Mouse (Mus musculus): ENCODE data around the gene Klhl11. TPM values are rescaled to one million over a fixed set of nuclear protein-coding genes. Genes with fewer than 3 reads are reported as not detected.

Klhl11 gene
- total and polyA plus RNA-seq, 3 experiments = 3.1 to 8.0 (median 7.2) TPM

- no peak for TF ChIP-seq CTCF (IDR thresholded peaks at IDR 0.05)
- no peak for TF ChIP-seq EP300 (IDR thresholded peaks at IDR 0.05; ENCODE audit: insufficient read depth, low read depth, low read length)
- no peak for TF ChIP-seq POLR2A (IDR thresholded peaks at IDR 0.05; ENCODE audit: insufficient read depth, low read depth, low read length)
- Histone ChIP-seq H3K9ac (ENCODE audit: low read depth, low read length) (no peak overlapping the region), H3K4me3 (no peak overlapping the region), H3K27me3 (ENCODE audit: control insufficient read depth, insufficient read depth, low read length) (no peaks in the 10 kb centered on the region), H3K79me2 (replicated peaks; ENCODE audit: control insufficient read depth, insufficient read depth, low read length) (no peaks in the 10 kb centered on the region), H3K36me3 (ENCODE audit: control insufficient read depth, insufficient read depth, low read length) (no peaks in the 10 kb centered on the region), H3K27ac (no peak overlapping the region), H3K4me1 (ENCODE audit: control insufficient read depth, insufficient read depth, low read length) (no peaks in the 10 kb centered on the region)
- 25% methylated on average over 6 of the region's 6 CpGs for WGBS
- DNase-seq = no peak
- intact Hi-C loops (cut with DNase I) = no loop called here
Observed at GRCm38 (mm10) chr11:100501321-100501720, 28.8 kb upstream of the Klhl11 start.

- Histone ChIP-seq H3K27me3 (ENCODE audit: control insufficient read depth, insufficient read depth, low read length) (no peaks in the 10 kb centered on the region), H3K79me2 (replicated peaks; ENCODE audit: control insufficient read depth, insufficient read depth, low read length) (no peaks in the 10 kb centered on the region), H3K4me1 (ENCODE audit: control insufficient read depth, insufficient read depth, low read length) (no peaks in the 10 kb centered on the region), H3K4me3 (no peak overlapping the region), H3K36me3 (ENCODE audit: control insufficient read depth, insufficient read depth, low read length) (no peaks in the 10 kb centered on the region), H3K27ac (no peak overlapping the region), H3K9ac (ENCODE audit: low read depth, low read length) (no peak overlapping the region)
- intact Hi-C loops (cut with DNase I) = no loop called here
- no peak for TF ChIP-seq POLR2A (IDR thresholded peaks at IDR 0.05; ENCODE audit: insufficient read depth, low read depth, low read length)
- no peak for TF ChIP-seq EP300 (IDR thresholded peaks at IDR 0.05; ENCODE audit: insufficient read depth, low read depth, low read length)
- no peak for TF ChIP-seq CTCF (IDR thresholded peaks at IDR 0.05)
- no peak for DNase-seq
- WGBS = 85% methylated on average over 7 of the region's 7 CpGs
Observed at GRCm38 (mm10) chr11:100500651-100501050, 28.1 kb upstream of the Klhl11 start.

GRCm38 (mm10) chr11:100500241-100500640 lies 27.7 kb upstream of the Klhl11 start:
- Histone ChIP-seq H3K4me1 (ENCODE audit: control insufficient read depth, insufficient read depth, low read length) (no peaks in the 10 kb centered on the region), H3K36me3 (ENCODE audit: control insufficient read depth, insufficient read depth, low read length) (no peaks in the 10 kb centered on the region), H3K27ac (no peak overlapping the region), H3K27me3 (ENCODE audit: control insufficient read depth, insufficient read depth, low read length) (no peaks in the 10 kb centered on the region), H3K4me3 (no peak overlapping the region), H3K79me2 (replicated peaks; ENCODE audit: control insufficient read depth, insufficient read depth, low read length) (no peaks in the 10 kb centered on the region), H3K9ac (ENCODE audit: low read depth, low read length) (no peak overlapping the region)
- intact Hi-C loops (cut with DNase I) = no loop called here
- no peak for DNase-seq
- TF ChIP-seq CTCF (IDR thresholded peaks at IDR 0.05) (no peak), POLR2A (IDR thresholded peaks at IDR 0.05; ENCODE audit: insufficient read depth, low read depth, low read length) (no peak), EP300 (IDR thresholded peaks at IDR 0.05; ENCODE audit: insufficient read depth, low read depth, low read length) (no peak)
- WGBS = 78% methylated on average over 3 of the region's 3 CpGs

- no peaks in the 10 kb centered on the region for H3K79me2 ChIP-seq (replicated peaks; ENCODE audit: control insufficient read depth, insufficient read depth, low read length)
- 0 out of 2 replicates have a peak overlapping the region, but pooled peaks have one; percentile 61 for H3K9ac ChIP-seq (ENCODE audit: low read depth, low read length)
- DNase-seq = no peak
- no peaks in the 10 kb centered on the region for H3K27me3 ChIP-seq (ENCODE audit: control insufficient read depth, insufficient read depth, low read length)
- no peak overlapping the region for H3K4me3 ChIP-seq
- intact Hi-C loops (cut with DNase I) = no loop called here
- H3K4me1 ChIP-seq (ENCODE audit: control insufficient read depth, insufficient read depth, low read length) = no peaks in the 10 kb centered on the region
- TF ChIP-seq POLR2A (IDR thresholded peaks at IDR 0.05; ENCODE audit: insufficient read depth, low read depth, low read length) = peak; percentile 14; the same call in 1 of the 2 replicates
- no peak for TF ChIP-seq EP300 (IDR thresholded peaks at IDR 0.05; ENCODE audit: insufficient read depth, low read depth, low read length)
- 84% methylated on average over 12 of the region's 12 CpGs for WGBS
- no peaks in the 10 kb centered on the region for H3K36me3 ChIP-seq (ENCODE audit: control insufficient read depth, insufficient read depth, low read length)
- H3K27ac ChIP-seq = peak overlapping the region; percentile 43; the same call in 1 of the 2 replicates
Observed at GRCm38 (mm10) chr11:100493771-100494170, 21.2 kb upstream of the Klhl11 start.

- H3K27me3 ChIP-seq (ENCODE audit: control insufficient read depth, insufficient read depth, low read length) = no peaks in the 10 kb centered on the region
- no peaks in the 10 kb centered on the region for H3K36me3 ChIP-seq (ENCODE audit: control insufficient read depth, insufficient read depth, low read length)
- WGBS = 90% methylated on average over 6 of the region's 6 CpGs
- no peak overlapping the region for H3K9ac ChIP-seq (ENCODE audit: low read depth, low read length)
- DNase-seq = no peak
- H3K4me3 ChIP-seq = no peak overlapping the region
- TF ChIP-seq POLR2A (IDR thresholded peaks at IDR 0.05; ENCODE audit: insufficient read depth, low read depth, low read length) (no peak), CTCF (IDR thresholded peaks at IDR 0.05) (peak; percentile 53)
- H3K4me1 ChIP-seq (ENCODE audit: control insufficient read depth, insufficient read depth, low read length) = no peaks in the 10 kb centered on the region
- H3K27ac ChIP-seq = no peak overlapping the region
- H3K79me2 ChIP-seq (replicated peaks; ENCODE audit: control insufficient read depth, insufficient read depth, low read length) = no peaks in the 10 kb centered on the region
- intact Hi-C loops (cut with DNase I) = no loop called here
Observed at GRCm38 (mm10) chr11:100490951-100491350, 18.4 kb upstream of the Klhl11 start.

- no peak for TF ChIP-seq EP300 (IDR thresholded peaks at IDR 0.05; ENCODE audit: insufficient read depth, low read depth, low read length)
- peak; percentile 66 for TF ChIP-seq CTCF (IDR thresholded peaks at IDR 0.05)
- intact Hi-C loops (cut with DNase I) = loop anchor here (2.0 kb wide), 1 partner anchor 69 kb away; no protein-coding TSS in a partner anchor
- Histone ChIP-seq H3K9ac (ENCODE audit: low read depth, low read length) (no peak overlapping the region), H3K4me1 (ENCODE audit: control insufficient read depth, insufficient read depth, low read length) (no peaks in the 10 kb centered on the region), H3K27ac (no peak overlapping the region), H3K36me3 (ENCODE audit: control insufficient read depth, insufficient read depth, low read length) (no peaks in the 10 kb centered on the region), H3K4me3 (no peak overlapping the region), H3K79me2 (replicated peaks; ENCODE audit: control insufficient read depth, insufficient read depth, low read length) (no peaks in the 10 kb centered on the region), H3K27me3 (ENCODE audit: control insufficient read depth, insufficient read depth, low read length) (no peaks in the 10 kb centered on the region)
- WGBS = 85% methylated on average over 8 of the region's 8 CpGs
- peak in 1 of 2 experiments; percentile 24 for DNase-seq
Observed at GRCm38 (mm10) chr11:100485801-100486538, 13.4 kb upstream of the Klhl11 start.
